Mouse (Mus musculus) E14TG2a.4 (cell line): ENCODE measurements around the gene Tmem274.

Experiments used
- CTCF ChIP-seq: conservative IDR thresholded peaks from 2 replicates; pipeline ENCODE4 v1.5.1; 2014; ENCODE audit warnings: low read length
- NANOG ChIP-seq: IDR thresholded peaks from 2 replicates; pipeline ENCODE4 v1.6.1; 2014; ENCODE audit warnings: borderline replicate concordance, low read length, mixed read lengths
- POU5F1 ChIP-seq: IDR thresholded peaks from 2 replicates; pipeline ENCODE4 v1.6.1; 2014; ENCODE audit warnings: low read length, borderline replicate concordance

DNA sequence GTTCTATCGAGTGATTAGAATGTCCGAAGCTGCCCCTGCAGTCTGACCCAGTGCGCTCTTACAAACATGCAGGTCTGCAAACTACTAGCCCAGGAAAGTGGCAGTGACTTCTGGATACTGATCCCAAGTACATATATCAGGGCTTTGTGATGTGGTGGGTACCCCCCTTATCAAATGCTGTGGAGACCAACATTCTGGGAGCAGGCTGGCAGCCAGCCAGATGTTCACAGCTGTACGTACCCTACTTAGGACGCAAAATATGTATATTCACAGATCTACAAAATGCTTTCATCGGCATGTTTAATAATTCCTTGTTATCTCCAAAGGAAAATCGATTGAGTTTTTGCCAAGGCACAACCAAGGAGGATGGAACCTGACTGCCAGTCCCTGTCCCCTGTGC is 34.9 kb downstream of the Tmem274 start:
- no peak for TF ChIP-seq CTCF
- no peak for TF ChIP-seq NANOG
- TF ChIP-seq POU5F1, result no peak
